Mouse (Mus musculus) stomach, postnatal 0 days (tissue): ENCODE data around the gene Bloc1s2.

Experiments
- CTCF ChIP-seq: IDR thresholded peaks from 2 replicates; pipeline ENCODE4 v1.5.1; 2016; ENCODE audit warnings: antibody characterized with exemption, low read depth, mild to moderate bottlenecking, moderate library complexity
- EP300 ChIP-seq: optimal IDR thresholded peaks from 2 replicates; pipeline ENCODE3; 2016; ENCODE audit warnings: antibody characterized with exemption

GRCm38 (mm10) chr19:44157005-44157404 lies 10.8 kb upstream of the Bloc1s2 start:
- no peak for TF ChIP-seq CTCF
- no peak for TF ChIP-seq EP300
